Mouse (Mus musculus) liver, embryonic 14.5 days (tissue): ENCODE measurements around the gene Sbk1. TPM values are rescaled to one million over a fixed set of nuclear protein-coding genes. Genes with fewer than 3 reads are reported as not detected.
A peak's percentile ranks its signal among the peaks of the same experiment; 100 is the strongest.

Source experiments
- ATAC-seq: fragments of 200-750 bp; cut with Nextera tagmentation; 2 replicates; pipeline ENCODE4 v1.8.0; 2017; ENCODE audit warnings: moderate number of reproducible peaks, mild to moderate bottlenecking, moderate library complexity; ENCODE audit not compliant: insufficient read depth
- DNase-seq, 3 experiments: peaks; one replicate each; pipeline ENCODE4 v3.0.0-alpha.2; 2012 to 2013; ENCODE audit warnings: low read depth in 3 of 3, low spot score in 3 of 3
- H3K27ac ChIP-seq: fragments of 300-500 bp; sonication (generic); 2 replicates; pipeline ENCODE4 v1.5.1; 2014; ENCODE audit warnings: moderate library complexity, mild to moderate bottlenecking, control low read depth, inconsistent platforms
- H3K27me3 ChIP-seq: fragments of 300-500 bp; sonication (generic); 2 replicates; pipeline ENCODE4 v1.6.1; 2014; ENCODE audit warnings: mild to moderate bottlenecking, low read length, moderate library complexity; ENCODE audit not compliant: control insufficient read depth, insufficient read depth
- H3K36me3 ChIP-seq: fragments of 300-500 bp; sonication (generic); replicated peaks from 2 replicates; pipeline ENCODE4 v1.6.1; 2014; ENCODE audit warnings: low read depth; ENCODE audit not compliant: control insufficient read depth, insufficient read depth
- H3K4me1 ChIP-seq, 2 experiments: fragments of 200-500 bp in 1 of 2; fragments of 300-500 bp in 1 of 2; sonication (generic) in 1 of 2; replicated peaks; 2 replicates each; pipeline ENCODE4 v1.6.1; 2012 to 2014; ENCODE audit warnings: antibody characterized with exemption in 1 of 2, inconsistent platforms in 1 of 2, low read length in 1 of 2; ENCODE audit not compliant: control insufficient read depth in 2 of 2, insufficient read depth in 2 of 2
- H3K4me2 ChIP-seq: fragments of 300-500 bp; sonication (generic); 2 replicates; pipeline ENCODE4 v1.6.1; 2014; ENCODE audit warnings: low read depth, mild to moderate bottlenecking, control low read depth, moderate library complexity
- H3K4me3 ChIP-seq, 2 experiments: fragments of 200-500 bp in 1 of 2; fragments of 300-500 bp in 1 of 2; sonication (generic) in 1 of 2; 2 replicates each; pipeline ENCODE4 v1.5.1; 2012 to 2014; ENCODE audit warnings: low read depth in 2 of 2, low read length in 2 of 2, mild to moderate bottlenecking in 2 of 2, control low read depth in 1 of 2, inconsistent platforms in 1 of 2, moderate library complexity in 1 of 2; ENCODE audit not compliant: insufficient read depth in 1 of 2
- H3K9ac ChIP-seq: fragments of 300-500 bp; sonication (generic); replicated peaks from 2 replicates; pipeline ENCODE4 v1.6.1; 2014; ENCODE audit warnings: mild to moderate bottlenecking, control low read depth, moderate library complexity
- H3K9me3 ChIP-seq: fragments of 300-500 bp; sonication (generic); 2 replicates; pipeline ENCODE4 v1.6.1; 2016; ENCODE audit warnings: low read length, mixed read lengths; ENCODE audit not compliant: control insufficient read depth
- CTCF ChIP-seq: IDR thresholded peaks from 2 replicates; pipeline ENCODE4 v1.5.1; 2016; ENCODE audit warnings: antibody characterized with exemption, low read depth, control low read depth
- EP300 ChIP-seq: IDR thresholded peaks from 2 replicates; pipeline ENCODE4 v1.6.1; 2016; ENCODE audit warnings: antibody characterized with exemption, low read depth
- WGBS: fragments of 180-500 bp; shearing (Covaris S2); extraction: QIAGEN DNeasy Blood & Tissue Kit; methylation state at CpG from one replicate; pipeline ENCODE4 v1.1.7; 2014; ENCODE audit not compliant: insufficient replicate concordance; 5-methylcytosine and 5-hydroxymethylcytosine counted together
- polyA plus RNA-seq, 2 experiments: library from polyadenylated mRNA; depleted of rRNA in 1 of 2; stranded (reverse) in 1 of 2; unstranded in 1 of 2; fragments of >200 nt; fragmentation: Nextera tagmentation in 1 of 2; extraction: Ambion mirVana in 1 of 2; gene quantifications; 2 replicates each; pipeline versions ENCODE4 v1.2.1 to v1.2.3; 2012 to 2014

The Sbk1 gene
- polyA plus RNA-seq, 2 experiments: 0.86 to 0.90 TPM

DNA sequence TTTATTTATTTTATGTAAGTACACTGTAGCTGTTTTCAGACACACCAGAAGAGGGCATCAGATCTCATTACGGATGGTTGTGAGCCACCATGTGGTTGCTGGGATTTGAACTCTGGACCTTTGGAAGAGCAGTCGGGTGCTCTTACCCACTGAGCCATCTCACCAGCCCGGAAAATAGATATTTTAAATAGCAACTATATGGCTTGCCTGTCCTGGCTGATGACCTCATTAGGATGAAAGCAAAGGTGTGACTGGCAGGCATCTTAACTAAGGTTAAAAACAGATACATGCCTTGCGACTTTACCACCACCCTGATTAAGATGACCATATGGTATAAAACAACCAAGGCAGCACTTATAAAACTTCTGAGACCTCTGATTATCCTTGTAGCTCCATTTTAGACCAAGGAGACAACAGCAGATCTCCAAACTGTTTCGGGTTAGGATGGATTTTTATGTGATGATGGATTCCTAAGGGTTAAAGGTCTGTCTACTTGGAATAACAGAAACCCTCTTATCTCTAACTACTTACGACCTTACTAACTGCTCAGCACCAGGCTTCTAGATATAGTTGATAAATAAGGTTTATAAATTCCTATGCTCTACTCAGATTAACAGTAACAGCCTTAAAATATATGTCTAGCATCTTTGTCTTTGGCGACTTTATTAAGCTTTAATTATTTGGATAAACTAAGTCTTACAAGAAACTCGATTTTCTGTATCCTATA is 39.9 kb upstream of the Sbk1 start:
- ATAC-seq: no peak
- Histone ChIP-seq H3K4me1 (peaks cover 0 to 24% of the 10 kb centered on the region in 2 experiments; a peak in 3 of 4 replicates), H3K4me2 (no peak overlapping the region), H3K4me3 (no peak overlapping the region), H3K9me3 (no peaks in the 10 kb centered on the region), H3K9ac (no peak overlapping the region), H3K27me3 (no peaks in the 10 kb centered on the region), H3K36me3 (no peaks in the 10 kb centered on the region), H3K27ac (no peak overlapping the region)
- WGBS: 43% methylated on average over 7 of the region's 8 CpGs
- DNase-seq: no peak
- TF ChIP-seq CTCF: no peak
- TF ChIP-seq EP300: 0 out of 2 replicates have a peak, but pooled peaks have one; percentile 12

DNA sequence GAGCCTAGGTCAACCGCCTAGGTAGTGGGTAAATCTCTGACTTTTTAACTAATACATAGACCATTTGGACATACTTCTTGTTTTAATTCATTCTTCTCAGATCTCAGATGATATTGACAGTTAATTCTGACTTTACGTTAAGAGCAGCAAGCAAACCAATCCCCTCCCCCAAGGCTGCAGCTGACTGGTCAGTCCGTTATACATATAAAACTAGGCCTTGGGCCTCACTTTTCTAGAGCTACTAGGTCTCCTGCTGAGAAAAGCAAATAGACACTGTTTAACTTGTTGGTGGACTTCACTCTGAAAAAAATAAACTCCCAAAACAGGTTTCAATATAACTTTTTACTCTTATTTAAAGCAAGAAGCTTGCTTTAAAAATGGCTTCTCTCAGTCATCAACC is 37.8 kb upstream of the Sbk1 start:
- DNase-seq (no peak), ATAC-seq (no peak)
- H3K9me3 ChIP-seq: no peaks in the 10 kb centered on the region
- peaks cover 0 to 24% of the 10 kb centered on the region in 2 experiments; a peak in 3 of 4 replicates for H3K4me1 ChIP-seq
- H3K27me3 ChIP-seq: no peaks in the 10 kb centered on the region
- H3K27ac ChIP-seq: no peak overlapping the region
- no peak overlapping the region for H3K4me2 ChIP-seq
- TF ChIP-seq EP300 (no peak), CTCF (no peak)
- no peak overlapping the region for H3K4me3 ChIP-seq
- no peaks in the 10 kb centered on the region for H3K36me3 ChIP-seq
- no peak overlapping the region for H3K9ac ChIP-seq
- WGBS: 64% methylated on average over 3 of the region's 3 CpGs

DNA sequence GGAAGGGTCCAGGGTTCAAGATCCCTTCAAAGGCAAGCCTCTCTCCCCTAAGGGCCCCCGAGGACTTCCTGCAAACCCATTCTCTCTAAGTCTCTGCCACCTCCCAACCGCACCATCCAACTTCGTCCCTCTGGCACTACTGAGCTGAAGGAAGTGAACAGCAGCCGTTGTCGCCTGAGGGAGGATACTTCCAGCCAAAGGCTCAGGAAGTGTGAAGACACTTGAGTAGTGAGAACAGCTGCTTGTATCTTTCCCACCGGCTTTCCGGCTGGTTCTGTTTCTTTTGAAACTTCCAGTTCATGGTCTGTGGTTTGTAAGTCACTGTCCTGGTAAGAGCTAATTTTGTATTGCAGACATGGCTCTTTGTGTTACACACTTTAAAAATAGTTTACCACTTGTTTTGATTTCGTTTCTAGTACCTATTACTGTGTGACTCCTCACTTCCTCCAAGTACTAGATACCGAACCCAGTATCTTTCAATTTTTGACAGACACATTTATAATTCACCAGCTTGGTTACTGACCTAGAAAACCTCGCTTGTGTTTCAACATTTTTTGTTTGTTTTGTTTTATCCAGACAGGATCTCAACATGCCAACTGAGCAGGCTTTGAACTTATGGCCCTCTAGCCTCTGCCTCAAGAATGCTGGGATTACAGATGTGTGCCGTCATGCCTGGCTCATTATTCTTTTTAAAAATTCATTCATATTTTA is 36.2 kb upstream of the Sbk1 start:
- no peak overlapping the region for H3K9ac ChIP-seq
- H3K27ac ChIP-seq: no peak overlapping the region
- peaks cover 0 to 20% of the 10 kb centered on the region in 2 experiments; a peak in 3 of 4 replicates for H3K4me1 ChIP-seq
- DNase-seq (no peak), ATAC-seq (no peak)
- H3K9me3 ChIP-seq: no peaks in the 10 kb centered on the region
- H3K36me3 ChIP-seq: no peaks in the 10 kb centered on the region
- WGBS: 15% methylated on average over 11 of the region's 11 CpGs
- no peak overlapping the region for H3K4me2 ChIP-seq
- no peaks in the 10 kb centered on the region for H3K27me3 ChIP-seq
- TF ChIP-seq CTCF (no peak), EP300 (no peak)
- H3K4me3 ChIP-seq: no peak overlapping the region

DNA sequence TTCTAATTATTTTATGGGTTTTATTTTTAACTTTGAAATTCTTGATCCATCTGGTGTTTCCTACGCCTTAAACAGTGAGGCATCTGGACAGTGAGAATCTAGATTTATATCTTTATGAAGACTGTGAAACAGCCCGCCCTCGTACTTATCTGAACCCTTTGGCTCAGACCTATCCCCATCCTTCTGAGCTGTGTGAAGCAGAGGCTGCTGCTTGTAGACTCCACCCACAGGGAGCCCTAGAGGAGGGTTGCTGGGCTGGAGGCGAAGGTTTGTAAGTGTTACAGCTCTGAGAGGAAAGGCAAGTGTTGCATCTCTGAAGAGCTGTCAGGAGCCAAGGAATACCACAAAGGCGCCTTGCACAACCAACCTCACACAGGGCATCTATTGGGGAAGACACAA is 35.6 kb upstream of the Sbk1 start:
- Histone ChIP-seq H3K27me3 (no peaks in the 10 kb centered on the region), H3K27ac (no peak overlapping the region), H3K9ac (no peak overlapping the region), H3K4me1 (peaks cover 0 to 20% of the 10 kb centered on the region in 2 experiments; a peak in 3 of 4 replicates), H3K4me2 (no peak overlapping the region), H3K36me3 (no peaks in the 10 kb centered on the region), H3K9me3 (no peaks in the 10 kb centered on the region), H3K4me3 (no peak overlapping the region)
- TF ChIP-seq CTCF (no peak), EP300 (no peak)
- DNase-seq (no peak), ATAC-seq (peak; percentile 52; the same call in 1 of the 2 replicates)
- WGBS: 18% methylated on average over 5 of the region's 5 CpGs

DNA sequence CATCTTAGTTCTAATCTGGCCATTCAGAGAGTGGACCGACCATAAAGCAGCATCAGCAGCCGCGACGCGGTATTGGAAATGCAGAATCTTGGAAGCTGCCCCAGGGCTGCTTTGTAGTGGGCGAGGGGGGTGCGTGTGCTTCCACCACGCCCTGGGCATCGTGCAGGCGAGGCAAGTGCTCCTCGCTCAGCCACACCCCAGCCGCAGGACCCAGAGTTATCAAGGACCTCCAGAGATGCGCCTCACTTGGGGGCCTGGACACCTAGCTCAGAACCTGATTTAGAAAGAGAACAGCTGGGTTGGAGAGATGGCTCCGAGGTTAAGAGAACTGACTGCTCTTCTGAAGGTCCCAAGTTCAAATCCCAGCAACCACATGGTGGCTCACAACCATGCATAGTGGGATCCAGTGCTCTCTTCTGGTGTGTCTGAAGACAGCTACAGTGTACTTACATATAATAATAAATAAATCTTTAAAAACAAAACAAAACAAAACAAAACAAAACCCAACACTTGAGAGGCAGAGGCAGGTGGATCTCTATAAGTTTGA is 31.5 kb upstream of the Sbk1 start:
- H3K4me1 ChIP-seq: peaks cover 0 to 10% of the 10 kb centered on the region in 2 experiments; a peak in 1 of 4 replicates
- WGBS: 35% methylated on average over 14 of the region's 14 CpGs
- H3K9ac ChIP-seq: no peak overlapping the region
- H3K4me2 ChIP-seq: no peak overlapping the region
- no peaks in the 10 kb centered on the region for H3K36me3 ChIP-seq
- no peaks in the 10 kb centered on the region for H3K9me3 ChIP-seq
- H3K27ac ChIP-seq: no peak overlapping the region
- no peaks in the 10 kb centered on the region for H3K27me3 ChIP-seq
- DNase-seq (no peak), ATAC-seq (peak; percentile 78)
- TF ChIP-seq CTCF (no peak), EP300 (no peak)
- H3K4me3 ChIP-seq: no peak overlapping the region
